Mouse (Mus musculus) urinary bladder, postnatal 4 days (tissue): ENCODE measurements around the gene Ppp1r14d.

ENCODE experiments used
- DNase-seq, 2 experiments: peaks; one replicate each; pipeline ENCODE4 v3.0.0; 2021 to 2022; ENCODE audit warnings: low spot score in 2 of 2

The Ppp1r14d gene

DNA sequence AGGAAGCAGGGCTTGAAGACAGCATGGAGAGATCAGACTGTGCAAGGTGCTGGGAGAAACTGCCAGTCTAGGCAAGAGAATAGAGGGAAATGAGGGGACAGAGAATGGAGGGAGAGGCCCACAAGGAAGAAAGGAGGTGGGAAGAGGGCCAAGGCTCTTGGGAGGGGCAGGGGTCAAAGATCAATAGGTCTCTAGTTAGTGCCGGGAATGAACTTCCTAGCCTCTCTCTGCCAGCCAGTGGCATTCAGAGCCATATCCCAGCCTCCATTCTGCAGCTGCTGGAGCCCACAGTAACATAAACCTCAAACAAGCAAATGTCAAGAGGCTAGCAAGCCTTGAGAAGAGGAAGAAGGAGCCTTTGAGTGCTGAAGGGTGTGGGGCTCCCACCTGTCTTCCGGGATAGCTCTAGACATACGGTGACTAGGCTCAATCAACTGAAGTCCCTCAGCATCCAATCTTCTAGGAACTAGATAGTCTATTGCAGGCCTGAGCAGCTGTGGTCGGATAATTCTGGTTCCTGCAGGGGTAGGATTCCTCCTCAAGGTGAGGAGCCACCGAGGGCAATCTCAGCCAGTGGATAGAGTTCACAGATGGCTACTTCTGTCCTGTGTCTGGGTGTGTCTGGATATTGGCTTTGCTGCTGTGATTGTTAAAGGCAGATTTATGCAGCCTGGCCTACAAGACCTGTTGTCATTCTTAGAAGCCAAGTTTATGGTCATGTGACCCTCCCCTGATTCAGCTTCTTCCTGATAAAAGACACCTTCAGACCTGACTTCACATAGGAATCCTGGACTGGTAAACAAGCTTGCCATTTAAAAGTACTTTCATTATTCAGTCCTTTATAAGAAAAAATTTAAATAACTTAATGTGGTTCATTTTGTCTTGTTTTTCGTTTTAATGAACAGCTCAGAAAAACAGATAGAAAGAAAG, at the start of gene Ppp1r14d:
Gene Ppp1r14d (minus strand): TSS at position 132 of the 930 bp plus-strand sequence.
- DNase-seq: no peak

DNA sequence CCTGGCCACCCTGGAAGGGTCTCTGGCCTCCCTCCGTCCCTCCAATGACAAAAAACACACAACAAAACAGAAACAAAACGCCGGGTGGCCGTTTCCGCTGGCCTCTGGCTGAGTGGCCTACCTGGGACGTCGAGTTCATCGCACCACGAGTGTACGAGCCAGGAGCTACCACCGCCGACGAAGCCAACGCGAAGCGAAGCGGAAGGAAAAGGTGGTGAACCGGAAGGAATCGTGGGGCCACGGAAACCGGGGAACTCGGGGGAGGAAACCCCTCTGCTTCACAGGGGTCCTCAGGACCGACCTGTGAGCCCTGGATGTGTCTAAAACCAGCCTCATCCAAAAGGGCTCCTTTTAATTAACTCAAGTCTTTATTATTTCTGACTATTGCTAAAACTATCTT, 48.1 kb upstream of the Ppp1r14d start:
- DNase-seq: no peak

DNA sequence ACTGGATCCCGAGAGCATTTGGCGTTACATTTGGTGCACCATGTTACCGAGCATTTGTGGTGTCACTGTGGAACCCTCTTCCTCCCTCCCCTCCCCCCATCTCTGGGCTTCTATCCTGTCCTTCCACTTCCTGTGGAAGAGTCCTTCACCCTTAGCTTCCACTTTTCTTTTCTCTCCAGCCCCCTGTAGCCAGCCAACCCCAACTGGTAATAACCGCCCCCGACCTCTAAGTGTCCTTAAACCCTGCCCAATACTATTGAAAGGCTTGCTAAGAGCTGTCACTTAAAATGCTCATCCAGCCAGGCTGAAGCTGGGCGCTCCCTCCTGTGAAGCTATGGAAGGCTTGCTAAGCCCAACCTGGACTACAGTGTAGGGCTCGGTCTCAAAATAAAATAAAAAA, 47.2 kb upstream of the Ppp1r14d start:
- no peak for DNase-seq

DNA sequence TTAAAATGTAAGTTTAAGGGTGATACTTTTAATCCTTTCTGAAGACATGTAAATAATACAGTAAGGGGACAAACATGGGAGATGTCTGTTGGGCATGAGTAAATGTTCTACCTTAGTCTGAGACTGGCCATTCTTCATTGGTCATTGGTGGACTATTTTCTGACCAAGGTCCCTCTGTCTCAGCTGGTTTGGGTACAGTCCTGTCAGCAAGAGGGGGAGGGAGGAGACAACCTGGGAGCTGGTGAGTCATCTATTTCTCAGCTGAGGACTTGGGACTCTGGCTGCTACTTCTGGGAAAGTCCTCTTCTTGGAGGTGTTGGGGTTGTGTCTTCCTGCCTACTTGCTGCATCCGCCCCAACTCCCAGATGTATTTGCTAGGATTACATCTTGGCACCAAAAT, 44.4 kb upstream of the Ppp1r14d start:
- DNase-seq: no peak

DNA sequence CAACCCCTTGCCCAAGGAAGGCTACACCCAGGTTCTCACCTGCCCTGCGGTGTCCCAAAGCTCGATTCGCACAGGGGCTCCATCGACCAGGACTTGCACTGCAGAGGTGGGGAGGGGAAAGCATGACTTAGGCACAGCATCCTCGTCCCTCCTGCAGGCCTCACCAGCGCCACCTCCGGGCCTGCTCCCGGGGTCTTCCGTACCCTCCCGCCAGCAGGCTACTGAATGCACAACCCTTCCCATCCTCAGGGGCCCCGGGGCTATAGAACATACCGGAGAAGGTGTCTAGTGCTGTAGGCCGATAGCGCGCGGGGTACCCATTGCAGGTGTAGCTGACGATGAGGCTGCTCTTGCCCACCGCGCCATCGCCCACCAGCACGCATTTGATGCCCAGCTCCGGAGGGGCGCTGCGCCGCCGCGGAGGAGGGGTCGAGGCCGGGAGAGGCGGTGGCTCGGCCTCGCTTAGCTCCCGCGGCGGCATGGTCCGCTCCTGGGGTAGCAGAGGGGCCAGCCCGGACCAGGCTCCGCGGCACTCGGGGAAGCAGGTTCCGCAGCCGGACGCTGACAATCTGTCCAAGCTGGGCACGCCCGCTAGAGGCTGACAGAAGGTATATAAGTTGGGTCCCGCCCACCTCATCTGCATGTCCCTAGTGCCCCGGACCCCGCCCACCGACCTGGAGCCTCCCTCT, 41.1 kb upstream of the Ppp1r14d start, which contains the start of gene Rhov:
Gene Rhov (minus strand): TSS at position 630 of the 689 bp plus-strand sequence.
- DNase-seq: peak; percentile 57 to 74

DNA sequence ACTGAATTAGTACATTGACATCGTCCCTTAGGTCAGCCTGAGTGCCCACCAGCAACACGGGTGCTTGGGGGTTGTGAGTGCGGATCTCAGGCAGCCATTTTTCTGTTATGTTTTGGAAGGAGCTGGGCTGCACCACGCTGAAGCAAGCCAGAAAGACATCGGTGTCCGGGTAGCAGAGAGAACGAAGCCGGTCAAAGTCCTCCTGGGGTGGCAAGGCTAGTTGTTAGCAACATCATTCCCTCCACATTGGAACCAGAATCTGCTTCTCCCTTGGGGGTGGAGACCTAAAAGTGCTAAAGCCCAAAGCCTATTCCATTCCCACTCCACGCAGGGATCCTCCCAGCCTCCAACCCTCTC, 40.6 kb upstream of the Ppp1r14d start:
- DNase-seq: no peak

DNA sequence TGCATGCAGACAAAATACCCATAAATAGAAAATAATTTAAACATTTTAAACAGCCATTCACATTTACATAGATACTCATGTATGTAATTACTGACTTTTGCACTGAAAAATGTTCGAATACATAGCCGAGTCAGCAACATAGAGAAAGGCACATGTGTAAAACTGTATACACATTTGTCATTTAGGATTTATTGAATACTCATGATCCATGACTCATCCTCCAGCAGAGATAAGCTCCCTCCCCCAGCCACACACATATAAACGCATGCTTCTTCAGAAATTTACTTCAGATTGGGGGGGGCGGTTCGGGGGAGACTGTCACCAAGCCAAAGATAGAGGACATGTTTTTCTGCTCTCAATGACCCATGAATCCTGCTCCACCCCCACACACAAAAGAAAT, 34.1 kb upstream of the Ppp1r14d start:
- DNase-seq: no peak

DNA sequence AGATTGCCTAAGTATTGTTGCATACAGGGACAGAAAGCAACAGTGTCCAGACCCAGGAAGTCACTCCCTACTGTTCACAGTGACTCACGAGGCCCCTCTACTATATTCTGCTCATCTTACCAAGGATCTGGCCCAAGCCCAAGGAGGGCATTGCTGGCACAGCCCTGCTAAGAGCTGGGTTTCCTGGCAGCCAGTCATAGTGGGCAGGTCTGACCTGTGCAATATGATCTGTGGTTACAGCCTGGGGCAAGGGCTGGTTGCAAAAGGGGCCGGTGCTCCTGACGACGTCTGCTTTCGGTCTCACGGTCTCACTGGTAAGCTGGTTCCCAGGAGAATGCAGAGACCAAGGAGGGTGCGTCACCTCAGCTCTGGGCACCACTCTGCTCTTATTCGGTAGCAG, 33.3 kb upstream of the Ppp1r14d start:
- peak; percentile 47 to 65 for DNase-seq

DNA sequence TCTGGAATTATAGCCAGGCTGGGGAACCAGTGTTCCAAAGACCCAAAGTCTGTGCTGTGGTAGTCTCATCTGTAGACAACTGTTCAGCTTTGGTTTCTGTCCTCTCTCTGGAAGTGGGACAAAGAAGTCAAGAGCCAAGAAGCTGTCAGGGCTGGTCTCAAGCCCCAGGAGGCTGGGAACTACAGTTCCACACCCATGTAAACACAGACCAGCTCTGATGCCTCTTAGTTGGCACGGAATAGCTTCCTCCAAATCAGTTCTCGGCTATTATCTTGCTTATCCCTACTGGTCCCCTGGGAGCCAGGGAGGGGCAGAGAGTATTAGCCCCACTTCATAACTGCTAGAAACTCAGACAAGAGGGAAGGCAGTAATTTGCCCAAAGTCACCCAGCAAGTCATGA, 31.6 kb upstream of the Ppp1r14d start:
- DNase-seq: no peak

DNA sequence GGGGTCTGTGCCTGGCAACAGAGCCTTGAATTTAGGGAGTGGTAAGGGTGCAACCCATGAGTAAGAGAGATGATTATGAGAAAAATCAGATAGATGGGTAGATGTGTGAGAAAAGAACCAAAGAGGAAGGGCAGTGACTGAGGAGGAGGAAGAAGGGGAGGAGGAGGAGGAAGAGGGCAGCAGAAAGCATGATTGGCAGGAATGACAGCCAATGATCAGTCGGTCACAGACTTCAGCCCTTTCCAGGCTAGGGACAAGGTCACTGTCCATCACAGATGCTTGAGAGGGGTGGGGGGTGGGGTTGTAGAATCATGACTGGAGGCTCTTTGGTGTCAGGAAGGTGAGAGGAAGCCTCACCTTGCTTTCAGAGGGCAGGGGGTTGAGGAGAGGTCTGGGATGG, 30.8 kb upstream of the Ppp1r14d start:
- DNase-seq: no peak

DNA sequence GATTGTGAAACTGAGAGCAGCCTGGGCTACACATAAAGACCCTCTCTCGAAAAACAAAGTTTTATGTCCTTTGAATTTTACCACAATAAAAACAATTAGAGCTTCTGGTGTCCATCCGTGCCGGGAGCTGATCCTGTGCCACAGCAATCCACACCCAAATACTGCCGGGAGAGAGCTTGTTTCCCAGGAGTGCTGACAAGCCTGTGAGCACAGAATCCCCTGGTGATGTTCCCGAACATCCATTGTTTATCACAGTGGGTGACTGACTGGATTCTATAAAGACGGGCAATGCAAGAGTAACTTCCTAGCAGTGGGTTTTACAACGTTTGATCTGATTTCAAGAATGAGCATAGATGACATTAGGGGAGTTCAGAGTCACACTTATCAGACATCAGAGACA, 25.3 kb upstream of the Ppp1r14d start:
- DNase-seq: no peak

DNA sequence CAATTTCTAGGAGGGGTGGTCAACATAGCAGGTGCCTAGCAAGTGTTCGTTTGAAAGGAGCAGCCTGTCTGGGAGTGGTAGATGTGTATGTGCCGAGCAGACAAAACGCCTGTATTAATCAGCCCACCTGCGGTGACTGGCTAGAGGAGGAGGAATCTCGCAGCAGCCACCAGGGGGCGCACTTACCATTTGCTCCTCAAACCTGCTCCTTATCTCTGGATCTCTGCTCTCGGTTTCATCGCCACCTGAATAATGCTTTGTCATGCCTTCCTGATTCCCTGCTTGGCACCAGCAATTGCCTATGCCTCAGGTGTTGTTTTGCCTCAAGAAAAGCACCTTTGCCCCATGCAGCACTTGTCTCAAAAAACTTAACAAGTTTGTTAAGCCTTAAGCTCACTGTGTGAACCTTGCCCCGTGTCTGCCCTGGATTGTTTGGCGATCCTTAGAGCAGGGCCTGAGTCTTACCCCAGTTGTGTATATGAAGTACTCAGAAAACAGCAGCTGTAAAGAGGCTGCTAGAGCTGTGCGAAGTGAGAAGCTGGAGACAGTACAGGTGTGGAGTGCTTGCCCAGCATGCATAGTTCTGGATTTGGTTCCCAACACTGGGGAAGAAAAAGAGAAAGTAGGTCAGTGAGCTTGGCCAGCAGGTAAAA, 21.2 kb upstream of the Ppp1r14d start:
- peak; percentile 72 to 88 for DNase-seq

DNA sequence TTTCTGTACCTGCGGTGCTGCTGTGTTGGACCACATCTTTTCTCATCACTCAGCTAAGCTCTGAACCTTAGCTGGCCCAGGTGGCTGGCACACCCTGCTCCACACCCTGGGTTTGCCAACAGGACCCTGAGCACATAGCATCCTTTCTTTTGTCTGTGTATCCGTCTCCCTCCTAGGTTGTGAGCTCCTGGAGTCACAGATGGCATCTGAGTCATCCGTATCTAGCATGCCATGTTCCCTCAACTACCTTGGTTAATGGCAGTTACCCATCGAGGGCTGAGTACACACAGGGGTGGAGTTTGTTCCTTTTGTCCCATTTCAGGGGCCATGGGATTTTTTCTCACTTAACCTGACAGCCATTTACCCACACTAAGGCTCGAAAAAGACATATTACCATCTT, 20.7 kb upstream of the Ppp1r14d start:
- no peak for DNase-seq

DNA sequence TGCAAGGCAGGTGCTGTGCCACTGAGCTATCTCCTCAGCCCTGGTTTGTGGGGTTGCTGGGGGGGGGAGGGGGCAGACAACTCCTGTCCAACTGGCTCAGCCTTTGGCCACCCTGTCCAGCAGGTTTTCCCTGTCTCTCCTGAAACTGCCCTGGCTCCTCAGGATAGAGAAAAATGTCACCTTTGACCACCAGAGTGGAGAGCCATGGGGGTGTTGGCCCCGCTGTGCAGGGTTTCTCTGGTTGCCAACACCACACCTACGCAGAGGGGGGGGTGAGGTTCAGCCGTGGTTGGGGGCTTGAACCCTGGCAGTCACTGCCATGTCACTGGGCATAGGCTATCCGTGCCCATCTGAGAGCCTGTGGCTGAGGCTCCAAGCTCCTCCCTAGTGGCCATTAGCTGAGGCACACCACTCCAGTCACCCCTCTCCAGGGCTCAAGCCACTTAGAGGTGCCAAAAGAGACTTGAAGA, 19.9 kb upstream of the Ppp1r14d start:
- no peak for DNase-seq

DNA sequence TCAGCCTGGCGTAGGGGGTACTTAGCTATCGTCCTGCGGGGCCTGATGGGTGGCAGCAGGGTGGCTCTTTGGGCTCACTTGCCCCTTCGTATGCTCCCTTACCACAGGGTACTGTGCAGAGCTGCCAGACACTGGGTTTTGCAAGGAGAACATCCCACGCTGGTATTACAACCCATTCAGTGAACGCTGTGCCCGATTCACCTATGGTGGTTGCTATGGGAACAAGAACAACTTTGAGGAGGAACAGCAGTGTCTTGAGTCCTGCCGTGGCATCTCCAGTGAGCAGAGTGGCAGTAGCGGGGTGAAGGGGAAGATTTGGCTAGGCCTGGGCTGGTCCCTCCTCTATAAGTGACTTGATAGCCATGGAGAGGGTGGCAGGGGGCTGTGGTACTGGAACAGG, 18.2 kb upstream of the Ppp1r14d start:
- no peak for DNase-seq

DNA sequence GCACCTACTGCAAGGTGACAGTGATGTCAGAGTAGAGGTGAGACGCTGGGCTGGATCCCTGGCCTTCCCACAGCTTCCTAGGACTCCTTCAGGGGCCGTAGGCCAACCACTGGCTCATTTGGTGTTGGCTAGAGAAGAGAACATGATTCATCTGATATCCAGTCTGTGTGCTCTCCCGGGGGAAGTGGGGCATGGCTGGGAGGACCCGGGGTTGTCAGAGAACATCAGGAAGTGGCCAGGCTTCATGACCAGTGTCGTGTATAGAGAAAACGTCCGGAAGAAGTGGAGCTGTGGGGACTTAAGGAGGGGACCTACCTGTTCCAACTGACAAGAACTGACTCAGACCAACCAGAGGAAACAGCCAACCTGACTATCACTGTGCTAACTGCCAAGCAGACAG, 15.5 kb upstream of the Ppp1r14d start:
- no peak for DNase-seq

DNA sequence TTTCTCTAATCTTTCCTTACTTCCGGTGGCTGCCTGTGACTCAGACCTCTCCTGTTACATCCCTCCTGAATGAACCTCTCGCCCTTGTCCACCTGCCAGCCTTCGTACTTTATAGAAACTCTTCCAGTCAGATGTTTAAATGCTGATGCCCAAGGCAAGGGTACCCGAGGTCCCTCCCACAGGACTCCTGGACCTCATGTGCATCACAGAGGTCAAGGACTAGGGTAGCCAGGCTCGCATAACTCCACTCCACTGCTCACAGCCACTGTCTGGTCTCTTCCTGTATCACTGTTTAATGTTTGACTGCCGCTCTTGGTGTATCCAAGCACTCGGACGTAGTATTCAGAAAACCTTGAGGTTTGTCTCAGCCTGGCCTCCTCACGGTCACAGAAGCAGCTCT, 12.8 kb upstream of the Ppp1r14d start:
- DNase-seq: no peak

DNA sequence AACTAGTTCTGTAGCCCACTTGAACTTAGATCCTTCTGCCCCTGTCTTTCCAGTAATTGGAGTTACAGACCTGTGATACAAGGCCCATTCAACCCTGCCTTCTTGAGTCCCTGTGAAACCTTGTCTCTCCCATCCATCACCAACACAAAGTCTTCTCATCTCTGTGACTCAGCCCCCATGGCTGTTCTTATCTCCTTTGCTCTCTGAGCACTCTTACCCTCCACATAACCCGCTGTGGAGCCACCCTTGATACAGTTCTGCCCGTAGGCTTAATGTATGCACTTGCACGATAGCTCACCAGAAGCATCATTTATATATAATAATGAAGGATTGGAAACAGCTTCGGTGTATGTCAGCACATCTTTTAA, 11.1 kb upstream of the Ppp1r14d start:
- DNase-seq: no peak

DNA sequence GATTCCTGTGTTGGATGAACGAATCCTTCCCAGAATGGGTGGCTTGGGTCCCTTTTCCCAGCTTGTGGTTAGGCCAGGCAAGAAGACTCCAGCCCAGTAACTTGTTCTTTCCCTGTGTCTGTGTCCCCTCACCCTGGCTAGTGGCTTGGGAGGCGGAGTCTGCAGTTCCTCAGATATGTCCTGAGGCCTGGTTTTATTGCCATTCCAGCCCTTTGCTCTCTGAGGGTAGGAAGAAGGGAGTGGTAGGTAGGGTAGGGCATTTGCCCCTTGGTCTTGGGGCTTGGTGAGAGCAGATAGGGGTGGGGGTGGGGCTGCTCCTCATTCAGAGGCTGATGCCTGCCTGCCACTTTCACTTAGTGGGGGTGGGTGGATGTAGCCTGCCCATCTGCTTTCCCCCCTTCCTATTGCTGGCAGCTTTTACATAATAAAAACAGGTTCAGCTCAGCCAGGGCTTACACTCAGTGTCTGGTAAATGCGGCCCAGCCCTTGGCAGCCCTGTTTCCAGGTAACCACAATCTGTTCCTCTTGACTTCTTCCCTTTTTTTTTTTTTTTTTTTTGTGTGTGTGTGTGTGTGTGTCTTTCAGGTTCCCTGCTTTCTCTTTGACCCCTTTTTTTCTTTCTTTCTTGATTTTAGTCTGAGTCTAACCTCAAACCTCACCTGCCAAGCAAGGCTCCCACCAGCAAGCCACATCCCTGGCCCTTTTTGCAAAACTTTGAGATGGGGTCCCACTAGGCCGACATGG, 10.5 kb upstream of the Ppp1r14d start:
- no peak for DNase-seq

DNA sequence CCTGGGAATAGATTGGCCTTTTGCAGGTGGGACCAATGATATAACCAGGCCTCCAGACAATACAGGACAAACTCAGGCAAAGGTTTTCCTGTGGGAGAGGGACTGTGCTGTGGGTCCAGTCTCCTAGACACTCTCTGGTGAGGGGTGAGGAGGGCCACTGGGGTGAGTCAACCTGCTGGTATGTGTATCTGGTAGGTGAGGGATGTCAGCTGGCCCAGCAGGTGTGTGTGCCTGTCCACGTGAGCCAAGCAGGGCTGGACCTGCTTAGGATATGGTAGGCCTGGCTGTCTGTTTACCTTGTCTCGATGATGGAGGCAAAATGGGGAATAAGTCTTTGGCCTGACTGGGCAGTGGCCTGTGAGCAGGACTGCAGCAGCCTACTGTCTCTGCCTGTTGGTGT, 9.0 kb upstream of the Ppp1r14d start:
- peak in 1 of 2 experiments; percentile 43 for DNase-seq

DNA sequence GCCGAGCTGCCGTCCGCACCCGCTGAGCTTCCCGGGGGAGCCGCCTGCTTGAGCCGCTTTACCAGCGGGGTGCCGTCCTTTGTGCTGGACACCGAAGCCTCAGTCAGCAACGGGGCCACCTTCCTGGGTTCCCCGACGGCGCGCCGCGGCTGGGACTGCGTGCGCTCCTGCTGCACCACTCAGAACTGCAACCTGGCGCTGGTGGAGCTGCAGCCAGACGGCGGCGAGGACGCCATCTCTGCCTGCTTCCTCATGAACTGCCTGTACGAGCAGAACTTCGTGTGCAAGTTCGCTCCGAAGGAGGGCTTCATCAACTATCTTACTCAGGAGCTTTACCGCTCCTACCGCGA, 8.1 kb upstream of the Ppp1r14d start:
- no peak for DNase-seq
